Mouse (Mus musculus): ENCODE results near the gene Plxdc1. TPM values are rescaled to one million over a fixed set of nuclear protein-coding genes. Genes with fewer than 3 reads are reported as not detected.
A peak's percentile ranks its signal among the peaks of the same experiment; 100 is the strongest.

Plxdc1 gene
- polyA plus RNA-seq, 1 experiment, result 11.9 TPM

DNA sequence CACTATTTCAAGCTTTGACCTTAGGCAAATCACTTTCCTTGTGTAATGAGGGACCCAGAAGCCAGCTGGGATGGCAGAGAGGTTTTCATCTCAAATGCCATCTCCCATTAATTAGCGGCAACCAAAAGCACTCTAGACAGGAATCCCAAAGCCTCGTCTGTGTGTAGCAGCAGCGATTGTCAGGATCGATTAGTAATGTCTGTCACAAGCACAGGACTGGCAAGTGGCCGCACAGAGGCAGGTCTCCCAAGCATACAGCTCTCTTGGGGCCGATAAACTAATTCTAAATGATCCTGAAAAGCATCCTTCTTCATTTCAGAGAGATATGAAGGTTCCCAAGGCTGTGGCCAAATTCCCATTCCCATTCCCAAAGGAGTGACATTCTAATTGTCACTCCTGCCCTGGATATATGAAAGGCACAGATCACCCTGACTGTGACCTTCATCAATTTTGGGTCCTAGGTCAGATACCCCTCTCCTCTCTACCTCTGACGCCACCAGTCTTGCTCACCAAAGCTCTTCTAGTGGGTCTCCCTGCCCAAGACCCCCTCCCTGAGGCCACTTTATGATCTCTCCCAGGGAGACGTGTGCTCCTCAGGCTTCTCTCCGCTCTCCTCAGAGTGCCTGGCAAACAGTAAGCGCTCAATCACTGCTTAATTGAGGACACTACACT is 6.3 kb downstream of the Plxdc1 start:
- H3K4me1 ChIP-seq (ENCODE audit: control insufficient read depth, insufficient read depth, low read length), result 0 out of 2 replicates have a peak, but pooled peaks cover 1% of the 10 kb centered on the region

DNA sequence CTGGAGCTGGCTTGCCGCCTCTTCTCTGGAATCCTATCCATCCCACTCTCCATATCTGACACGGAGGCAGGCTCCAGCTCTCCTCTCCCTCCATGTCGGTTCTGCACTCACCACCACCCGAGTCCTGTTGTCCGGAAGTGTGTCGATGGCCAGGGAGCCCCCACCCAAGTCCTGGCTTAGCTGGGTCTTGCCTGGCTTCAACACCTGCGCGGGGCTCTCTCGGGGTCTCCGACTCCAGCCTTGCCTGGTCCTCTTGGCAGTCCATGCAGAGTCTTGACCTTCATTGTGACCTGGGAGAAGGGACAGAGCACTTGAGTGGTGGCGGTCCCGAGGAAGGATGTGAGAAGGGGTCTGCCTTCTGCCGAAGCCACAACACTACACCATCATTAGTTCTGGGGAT is 7.9 kb downstream of the Plxdc1 start:
- no peak overlapping the region for H3K27ac ChIP-seq (ENCODE audit: control insufficient read depth, insufficient read depth, low read depth, low read length, poor library complexity)
- H3K4me3 ChIP-seq (replicated peaks; ENCODE audit: control insufficient read depth, low read depth, low read length), result no peak overlapping the region
- 87% methylated on average over 13 of the region's 13 CpGs for WGBS
- TF ChIP-seq POLR2A (IDR thresholded peaks at IDR 0.05; ENCODE audit: borderline replicate concordance, control insufficient read depth, low read depth, low read length) (no peak), CTCF (IDR thresholded peaks at IDR 0.05; ENCODE audit: control insufficient read depth, insufficient read depth, low read length) (no peak)
- 0 out of 2 replicates have a peak, but pooled peaks cover 1% of the 10 kb centered on the region for H3K4me1 ChIP-seq (ENCODE audit: control insufficient read depth, insufficient read depth, low read length)

More for the DNA sequence above, 6.3 kb downstream of the Plxdc1 start:
- H3K27ac ChIP-seq (ENCODE audit: control insufficient read depth, insufficient read depth, low read depth, low read length, poor library complexity), result no peak overlapping the region
- 76% methylated on average over 10 of the region's 10 CpGs for WGBS
- no peak for TF ChIP-seq CTCF (IDR thresholded peaks at IDR 0.05; ENCODE audit: control insufficient read depth, insufficient read depth, low read length)
- H3K4me3 ChIP-seq (replicated peaks; ENCODE audit: control insufficient read depth, low read depth, low read length), result no peak overlapping the region

GRCm38 (mm10) chr11:97977797-97978196 is 8.4 kb downstream of the Plxdc1 start:
- H3K4me3 ChIP-seq (replicated peaks; ENCODE audit: control insufficient read depth, low read depth, low read length), result no peak overlapping the region
- 60% methylated on average over 5 of the region's 5 CpGs for WGBS
- H3K27ac ChIP-seq (ENCODE audit: control insufficient read depth, insufficient read depth, low read depth, low read length, poor library complexity), result no peak overlapping the region
- 0 out of 2 replicates have a peak, but pooled peaks cover 1% of the 10 kb centered on the region for H3K4me1 ChIP-seq (ENCODE audit: control insufficient read depth, insufficient read depth, low read length)
- TF ChIP-seq POLR2A (IDR thresholded peaks at IDR 0.05; ENCODE audit: borderline replicate concordance, control insufficient read depth, low read depth, low read length) (no peak), CTCF (IDR thresholded peaks at IDR 0.05; ENCODE audit: control insufficient read depth, insufficient read depth, low read length) (no peak)

- no peak overlapping the region for H3K27ac ChIP-seq (ENCODE audit: control insufficient read depth, insufficient read depth, low read depth, low read length, poor library complexity)
- TF ChIP-seq CTCF (IDR thresholded peaks at IDR 0.05; ENCODE audit: control insufficient read depth, insufficient read depth, low read length) (no peak), POLR2A (IDR thresholded peaks at IDR 0.05; ENCODE audit: borderline replicate concordance, control insufficient read depth, low read depth, low read length) (no peak)
- H3K4me1 ChIP-seq (ENCODE audit: control insufficient read depth, insufficient read depth, low read length), result 0 out of 2 replicates have a peak, but pooled peaks cover 1% of the 10 kb centered on the region
- WGBS, result 85% methylated on average over 5 of the region's 5 CpGs
- H3K4me3 ChIP-seq (replicated peaks; ENCODE audit: control insufficient read depth, low read depth, low read length), result no peak overlapping the region
Observed at GRCm38 (mm10) chr11:97974746-97975145, 11.5 kb downstream of the Plxdc1 start.

DNA sequence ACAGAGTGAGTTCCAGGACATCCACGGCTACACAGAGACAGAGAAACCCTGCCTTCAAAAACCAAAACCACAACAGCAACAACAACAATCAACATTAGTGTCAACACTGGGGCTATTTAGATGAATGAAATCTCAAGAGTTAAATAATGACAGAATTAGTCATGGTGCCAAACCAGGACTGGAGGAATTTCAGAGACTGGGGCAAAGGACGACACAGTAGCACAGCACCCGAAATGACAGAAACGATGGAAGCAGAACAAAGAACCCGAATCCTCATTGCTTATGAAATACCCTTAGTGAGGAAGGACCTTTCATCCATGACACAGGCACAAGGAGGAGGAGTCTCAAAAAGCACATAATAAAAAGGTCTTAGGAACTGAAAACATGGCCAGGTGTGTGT is 12.1 kb downstream of the Plxdc1 start:
- Histone ChIP-seq H3K4me1 (ENCODE audit: control insufficient read depth, insufficient read depth, low read length) (0 out of 2 replicates have a peak, but pooled peaks cover 1% of the 10 kb centered on the region), H3K4me3 (replicated peaks; ENCODE audit: control insufficient read depth, low read depth, low read length) (no peak overlapping the region), H3K27ac (ENCODE audit: control insufficient read depth, insufficient read depth, low read depth, low read length, poor library complexity) (no peak overlapping the region)
- WGBS, result 85% methylated on average over 5 of the region's 5 CpGs
- TF ChIP-seq CTCF (IDR thresholded peaks at IDR 0.05; ENCODE audit: control insufficient read depth, insufficient read depth, low read length) (no peak), POLR2A (IDR thresholded peaks at IDR 0.05; ENCODE audit: borderline replicate concordance, control insufficient read depth, low read depth, low read length) (no peak)

DNA sequence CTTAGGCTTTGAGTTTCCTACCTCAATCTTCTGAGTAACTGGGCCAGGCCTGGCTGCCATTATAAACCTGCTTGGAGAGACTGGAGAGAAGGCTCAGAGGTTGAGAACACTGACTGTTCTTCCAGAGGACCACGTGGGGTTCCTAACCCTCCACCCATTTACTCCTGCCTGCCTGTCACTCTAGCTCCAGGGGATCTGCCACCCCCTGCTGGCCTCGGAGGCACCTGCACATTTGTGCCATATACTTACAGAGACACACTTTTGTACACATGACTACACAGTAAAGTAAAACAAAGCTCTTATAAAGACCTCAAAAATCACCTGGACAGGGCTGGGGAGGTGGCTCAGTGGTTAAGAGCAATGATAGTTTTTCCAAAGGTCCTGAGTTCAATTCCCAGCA is 13.8 kb downstream of the Plxdc1 start:
- H3K27ac ChIP-seq (ENCODE audit: control insufficient read depth, insufficient read depth, low read depth, low read length, poor library complexity), result no peak overlapping the region
- no peaks in the 10 kb centered on the region for H3K4me1 ChIP-seq (ENCODE audit: control insufficient read depth, insufficient read depth, low read length)
- WGBS, result 70% methylated on average over 2 of the region's 2 CpGs
- TF ChIP-seq POLR2A (IDR thresholded peaks at IDR 0.05; ENCODE audit: borderline replicate concordance, control insufficient read depth, low read depth, low read length) (no peak), CTCF (IDR thresholded peaks at IDR 0.05; ENCODE audit: control insufficient read depth, insufficient read depth, low read length) (0 out of 2 replicates have a peak, but pooled peaks have one; percentile 9)
- no peak overlapping the region for H3K4me3 ChIP-seq (replicated peaks; ENCODE audit: control insufficient read depth, low read depth, low read length)

DNA sequence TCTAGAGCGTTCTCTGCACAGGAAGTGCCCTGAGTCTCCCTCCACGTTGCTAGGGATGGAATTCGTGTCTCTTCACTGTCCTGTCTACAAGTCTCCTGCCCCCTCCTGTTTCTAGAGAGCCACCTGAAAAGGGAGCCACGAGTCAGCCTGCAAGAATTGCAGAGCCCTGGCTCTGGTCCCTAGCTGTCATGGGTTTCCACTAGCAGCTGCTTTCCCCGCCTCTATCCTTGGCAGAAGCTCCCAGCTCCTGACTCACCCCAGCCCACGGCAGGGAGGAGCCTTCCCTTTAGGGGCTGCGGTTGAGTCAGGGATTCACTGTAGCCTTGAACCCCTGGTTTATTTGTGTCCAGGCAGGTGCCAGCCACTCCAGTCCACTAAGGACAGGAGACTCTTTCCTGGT is 15.0 kb downstream of the Plxdc1 start:
- Histone ChIP-seq H3K27ac (ENCODE audit: control insufficient read depth, insufficient read depth, low read depth, low read length, poor library complexity) (no peak overlapping the region), H3K4me3 (replicated peaks; ENCODE audit: control insufficient read depth, low read depth, low read length) (no peak overlapping the region), H3K4me1 (ENCODE audit: control insufficient read depth, insufficient read depth, low read length) (no peaks in the 10 kb centered on the region)
- 31% methylated on average over 7 of the region's 7 CpGs for WGBS
- TF ChIP-seq CTCF (IDR thresholded peaks at IDR 0.05; ENCODE audit: control insufficient read depth, insufficient read depth, low read length) (no peak), POLR2A (IDR thresholded peaks at IDR 0.05; ENCODE audit: borderline replicate concordance, control insufficient read depth, low read depth, low read length) (no peak)

DNA sequence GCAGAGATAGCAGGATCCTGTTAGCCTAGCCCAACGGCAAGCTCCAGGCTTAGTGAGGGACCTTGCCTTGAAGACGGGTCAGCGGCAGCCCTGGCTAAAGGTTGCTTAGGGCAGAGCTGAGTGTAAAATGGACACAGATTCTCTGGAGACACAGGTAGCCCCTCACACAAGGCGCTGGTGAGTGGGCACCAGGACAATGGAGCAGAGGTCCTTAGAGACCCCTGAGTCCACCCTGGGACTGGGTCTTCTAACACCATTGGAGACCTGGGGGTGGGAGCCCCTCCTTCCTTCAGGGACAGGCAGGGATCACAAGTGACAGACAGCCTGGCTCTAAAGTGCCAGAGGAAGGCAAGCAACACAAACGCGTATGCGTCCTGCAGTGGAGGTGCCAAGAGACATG is 15.5 kb downstream of the Plxdc1 start:
- TF ChIP-seq CTCF (IDR thresholded peaks at IDR 0.05; ENCODE audit: control insufficient read depth, insufficient read depth, low read length) (no peak), POLR2A (IDR thresholded peaks at IDR 0.05; ENCODE audit: borderline replicate concordance, control insufficient read depth, low read depth, low read length) (no peak)
- H3K27ac ChIP-seq (ENCODE audit: control insufficient read depth, insufficient read depth, low read depth, low read length, poor library complexity), result no peak overlapping the region
- no peak overlapping the region for H3K4me3 ChIP-seq (replicated peaks; ENCODE audit: control insufficient read depth, low read depth, low read length)
- no peaks in the 10 kb centered on the region for H3K4me1 ChIP-seq (ENCODE audit: control insufficient read depth, insufficient read depth, low read length)
- WGBS, result 83% methylated on average over 7 of the region's 7 CpGs

GRCm38 (mm10) chr11:97968385-97968784 is 17.9 kb downstream of the Plxdc1 start:
- Histone ChIP-seq H3K4me3 (replicated peaks; ENCODE audit: control insufficient read depth, low read depth, low read length) (no peak overlapping the region), H3K27ac (ENCODE audit: control insufficient read depth, insufficient read depth, low read depth, low read length, poor library complexity) (no peak overlapping the region), H3K4me1 (ENCODE audit: control insufficient read depth, insufficient read depth, low read length) (no peaks in the 10 kb centered on the region)
- 59% methylated on average over 5 of the region's 5 CpGs for WGBS
- no peak for TF ChIP-seq CTCF (IDR thresholded peaks at IDR 0.05; ENCODE audit: control insufficient read depth, insufficient read depth, low read length)
- no peak for TF ChIP-seq POLR2A (IDR thresholded peaks at IDR 0.05; ENCODE audit: borderline replicate concordance, control insufficient read depth, low read depth, low read length)
